8 mouse cellular contexts compared by ENCODE assay signal in the genomic region with DNA sequence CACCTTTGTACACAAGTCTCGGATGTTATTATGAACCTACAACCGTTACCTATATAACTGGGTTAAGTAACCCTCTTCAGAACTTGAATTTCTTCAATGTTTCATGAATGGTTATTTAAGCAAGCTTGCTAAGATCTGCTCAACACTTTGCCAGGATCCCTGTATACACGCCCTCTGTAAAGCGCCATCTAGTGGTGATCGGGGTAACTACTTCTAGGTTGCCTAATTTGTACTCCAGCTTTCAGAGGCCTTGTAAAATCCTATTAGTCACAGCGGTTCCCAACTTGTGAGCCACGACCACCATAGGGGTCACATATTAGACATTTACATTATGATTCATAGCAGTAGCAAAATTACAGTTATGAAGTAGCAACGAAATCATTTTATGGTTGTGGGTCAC. TPM values are rescaled to one million over a fixed set of nuclear protein-coding genes. Genes with fewer than 3 reads are reported as not detected.
DNase-seq lines count a peak whose midpoint lies in the region; ATAC-seq and TF ChIP-seq lines count a peak whose summit lies in the region.

No protein-coding gene starts in this region.

- DNase-seq in MEL-GATA-1-ER (ENCODE audit: extremely low read depth, low read depth): peak; percentile 59
- peak; percentile 66 for DNase-seq in c-Kit-positive CD71-positive TER-119-negative erythroid progenitor cells, embryonic 14.5 days (ENCODE audit: low read depth)
- DNase-seq in forebrain, embryonic 10.5 days (ENCODE audit: extremely low spot score, low spot score): peak; percentile 68
- DNase-seq in heart, postnatal 36 days: peak; percentile 69 to 78
- peak; percentile 71 to 85 for DNase-seq in layer of hippocampus, adult 2 months (ENCODE audit: low spot score in 2 of 2)
- DNase-seq in retina, adult 2 months (ENCODE audit: low read depth, low spot score): peak; percentile 52
- DNase-seq in thymus, postnatal 4 days: peak; percentile 81

- no peak overlapping the region for H3K9ac ChIP-seq in lung, embryonic 16.5 days (ENCODE audit: low read length)

- H3K36me3 ChIP-seq in forebrain, embryonic 10.5 days (replicated peaks): no peaks in the 10 kb centered on the region
- H3K36me3 ChIP-seq in lung, embryonic 16.5 days (ENCODE audit: control insufficient read depth, insufficient read depth, low read length): no peaks in the 10 kb centered on the region

- intact Hi-C loops in heart, postnatal 36 days (cut with DNase I): loop anchor here (2.0 to 5.0 kb wide), 2 partner anchors 407 to 431 kb away; no protein-coding TSS in a partner anchor

- H3K27me3 ChIP-seq in forebrain, embryonic 10.5 days (ENCODE audit: poor library complexity, severe bottlenecking): no peaks in the 10 kb centered on the region
- H3K27me3 ChIP-seq in lung, embryonic 16.5 days (ENCODE audit: control insufficient read depth, insufficient read depth, low read depth, low read length): no peaks in the 10 kb centered on the region

- peak; percentile 99 for TF ChIP-seq CTCF in layer of hippocampus, adult 2 months (conservative IDR thresholded peaks at IDR 0.05)

- H3K9me3 ChIP-seq in forebrain, embryonic 10.5 days: no peaks in the 10 kb centered on the region
- no peaks in the 10 kb centered on the region for H3K9me3 ChIP-seq in lung, embryonic 16.5 days (ENCODE audit: control insufficient read depth, low read length)

- H3K4me1 ChIP-seq in forebrain, embryonic 10.5 days: peaks cover 14% of the 10 kb centered on the region
- H3K4me1 ChIP-seq in lung, embryonic 16.5 days (replicated peaks; ENCODE audit: control insufficient read depth, insufficient read depth, low read length): no peaks in the 10 kb centered on the region

- H3K4me3 ChIP-seq in forebrain, embryonic 10.5 days: no peak overlapping the region
- H3K4me3 ChIP-seq in layer of hippocampus, adult 2 months: no peak overlapping the region
- H3K4me3 ChIP-seq in lung, embryonic 16.5 days (ENCODE audit: low read length): no peak overlapping the region

- H3K27ac ChIP-seq in forebrain, embryonic 10.5 days: no peak overlapping the region
- no peak overlapping the region for H3K27ac ChIP-seq in layer of hippocampus, adult 2 months
- no peak overlapping the region for H3K27ac ChIP-seq in lung, embryonic 16.5 days (ENCODE audit: low read length)

- peak; percentile 39; the same call in 1 of the 2 replicates for ATAC-seq in lung, embryonic 16.5 days (ENCODE audit: low read depth)

- WGBS in forebrain, embryonic 10.5 days: 22% methylated on average over 8 of the region's 8 CpGs
- 17% methylated on average over 8 of the region's 8 CpGs for WGBS in lung, embryonic 16.5 days

- H3K4me2 ChIP-seq in lung, embryonic 16.5 days (ENCODE audit: low read depth, low read length): no peak overlapping the region

RNA-seq across cellular contexts. Expression of a gene that starts 4.5 kb away (rescaled TPM):
- not detected in 2 replicates for polyA plus RNA-seq in forebrain, embryonic 10.5 days (2016; fragmentation: Nextera tagmentation; extraction: Ambion mirVana)
- not detected for total RNA-seq in heart, postnatal 36 days (2021)
- under 1 TPM; 0.56 to 0.90 TPM for total RNA-seq in layer of hippocampus, adult 2 months (2021)
- polyA plus RNA-seq in lung, embryonic 16.5 days (2015; fragmentation: Nextera tagmentation; extraction: Ambion mirVana): 0.69 and 1.2 TPM in 2 replicates

RNA-seq across cellular contexts. Expression of a gene that starts 33.1 kb away (rescaled TPM):
- polyA plus RNA-seq in forebrain, embryonic 10.5 days (2016; fragmentation: Nextera tagmentation; extraction: Ambion mirVana): 151 and 170 TPM in 2 replicates
- total RNA-seq in heart, postnatal 36 days (2021): 10 to 100 TPM; 60.8 to 80.8 TPM
- total RNA-seq in layer of hippocampus, adult 2 months (2021): 10 to 100 TPM; 96.0 to 96.3 TPM
- polyA plus RNA-seq in lung, embryonic 16.5 days (2015; fragmentation: Nextera tagmentation; extraction: Ambion mirVana): 128 and 132 TPM in 2 replicates
